Mouse (Mus musculus) central nervous system, embryonic 11.5 days (tissue): ENCODE measurements around the gene Syncrip. TPM values are rescaled to one million over a fixed set of nuclear protein-coding genes. Genes with fewer than 3 reads are reported as not detected.

Experiments used
- polyA plus RNA-seq: library from polyadenylated mRNA; depleted of rRNA; stranded (reverse); fragments of >200 nt; gene quantifications from 2 replicates; pipeline ENCODE4 v1.2.3, GENCODE M21; 2012; rRNA removed

Gene Syncrip
- 91.8 and 110 TPM in 2 replicates for polyA plus RNA-seq

GRCm38 (mm10) chr9:88482230-88482828 lies at the start of gene Syncrip:
Gene Syncrip (minus strand): TSS chr9:88482574.

GRCm38 (mm10) chr9:88438555-88439237 lies 43.7 kb downstream of the Syncrip start, which contains the start of gene Snx14:
Gene Snx14 (minus strand): TSS chr9:88438958.

Other genes with a start within 250 kb of the Syncrip start
- gene Nt5e, start 155.4 kb downstream of the Syncrip start, polyA plus RNA-seq: 0.62 and 1.3 TPM in 2 replicates
- gene Snx14, start 43.6 kb downstream of the Syncrip start, polyA plus RNA-seq: 27.5 and 29.8 TPM in 2 replicates
- 2.1 and 6.3 TPM in 2 replicates for gene Gm20537, start 26.0 kb downstream of the Syncrip start, polyA plus RNA-seq
- 9.9 and 10.8 TPM in 2 replicates for gene Zfp949, start 65.4 kb upstream of the Syncrip start, polyA plus RNA-seq
- gene Trim43a, start 98.3 kb upstream of the Syncrip start, polyA plus RNA-seq: 0.04 TPM in 1 of 2 replicates, not detected in the other
- 13.4 and 21.6 TPM in 2 replicates for gene Mthfsl, start 237.7 kb upstream of the Syncrip start, polyA plus RNA-seq
- 0.11 TPM in 1 of 2 replicates, not detected in the other for gene Bcl2a1d, start 249.3 kb upstream of the Syncrip start, polyA plus RNA-seq